Mouse (Mus musculus) granulocyte monocyte progenitor cell, adult 5-6 weeks (primary cell): ENCODE data around the gene Ajap1. TPM values are rescaled to one million over a fixed set of nuclear protein-coding genes. Genes with fewer than 3 reads are reported as not detected.

ENCODE experiments used
- ATAC-seq: replicated peaks from 2 replicates; pipeline ENCODE4 v1.8.0; 2016; ENCODE audit warnings: mild to moderate bottlenecking, moderate TSS enrichment, inconsistent platforms; ENCODE audit not compliant: poor library complexity, severe bottlenecking
- total RNA-seq, 2 experiments: library from RNA; stranded (forward) in 1 of 2; stranded (reverse) in 1 of 2; fragments of 200-712, 200-1000 nt in 1 of 2; fragments of >200 nt in 1 of 2; fragmentation: Nextera tagmentation in 1 of 2; gene quantifications; 2 replicates each; pipeline ENCODE4 v1.2.3; 2014 to 2017

The Ajap1 gene
- not detected in 2 replicates for total RNA-seq (2014; fragmentation: Nextera tagmentation)
- total RNA-seq (2017), result not detected in 2 replicates

DNA sequence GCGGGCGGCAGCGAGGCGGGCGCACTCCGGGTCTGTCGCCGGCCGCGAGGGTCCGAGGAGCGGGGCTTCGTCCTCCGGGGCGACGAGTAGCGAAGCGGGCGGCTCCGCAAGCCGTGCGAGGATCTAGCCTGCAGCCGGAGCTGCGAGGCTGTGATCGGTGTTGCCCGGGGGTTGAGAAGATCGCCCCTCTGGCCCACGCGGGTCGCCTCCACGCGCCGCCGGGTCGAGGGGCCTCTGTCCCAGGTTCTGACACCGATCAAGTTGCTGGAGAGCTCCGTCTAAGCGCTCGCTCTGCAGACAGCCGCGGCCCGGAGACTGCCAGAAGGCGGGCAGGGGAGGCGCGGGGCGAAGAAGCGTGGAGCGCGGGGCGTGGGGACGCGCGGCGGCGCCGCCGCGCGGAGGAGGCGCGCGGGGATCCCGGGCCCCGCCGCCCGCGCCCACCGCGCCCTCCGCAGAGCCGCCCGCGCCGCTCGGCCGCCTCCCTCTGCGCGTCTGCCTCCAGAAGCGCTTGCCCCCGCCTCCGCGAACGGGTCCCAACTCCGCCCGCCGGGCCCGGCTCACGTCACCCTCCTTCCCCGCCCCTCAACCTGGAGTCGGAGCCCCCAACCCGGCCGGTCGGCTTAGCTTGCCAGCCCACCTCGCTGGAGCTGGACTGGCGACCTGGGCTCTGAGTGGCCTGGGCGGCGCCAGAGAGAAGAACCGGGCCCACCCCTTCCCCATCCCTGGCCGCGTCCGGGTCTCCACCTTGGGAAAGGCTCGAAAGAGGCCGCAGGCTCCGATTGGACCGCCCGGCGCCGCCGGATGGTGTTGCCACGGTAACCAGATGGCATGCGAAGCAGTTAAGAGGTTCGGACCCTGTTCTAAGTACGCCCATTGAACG lies at the start of gene Ajap1:
Gene Ajap1 (minus strand): TSS at position 353 of the 880 bp plus-strand sequence.
- no peak; the same call in 1 of the 2 replicates for ATAC-seq

DNA sequence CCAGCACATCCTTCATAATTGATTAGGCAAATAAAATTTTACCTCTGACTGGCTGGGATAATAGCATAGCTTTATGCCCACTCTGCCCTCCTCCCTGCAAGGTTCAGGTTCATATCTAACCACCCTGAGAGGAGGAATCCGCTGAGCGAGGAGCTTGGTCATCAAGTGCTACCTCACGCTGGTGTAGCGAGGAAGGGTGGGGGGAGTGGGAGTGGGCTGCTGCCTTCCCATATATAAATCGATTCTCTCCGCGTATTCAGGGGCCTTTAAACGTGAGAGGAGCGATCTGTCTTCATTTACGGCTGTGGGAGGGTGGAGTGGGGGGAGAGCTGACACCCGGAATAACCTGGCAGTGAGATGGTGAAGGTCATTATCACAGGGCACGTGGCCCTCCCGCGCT lies 47.9 kb upstream of the Ajap1 start:
- ATAC-seq, result no peak

DNA sequence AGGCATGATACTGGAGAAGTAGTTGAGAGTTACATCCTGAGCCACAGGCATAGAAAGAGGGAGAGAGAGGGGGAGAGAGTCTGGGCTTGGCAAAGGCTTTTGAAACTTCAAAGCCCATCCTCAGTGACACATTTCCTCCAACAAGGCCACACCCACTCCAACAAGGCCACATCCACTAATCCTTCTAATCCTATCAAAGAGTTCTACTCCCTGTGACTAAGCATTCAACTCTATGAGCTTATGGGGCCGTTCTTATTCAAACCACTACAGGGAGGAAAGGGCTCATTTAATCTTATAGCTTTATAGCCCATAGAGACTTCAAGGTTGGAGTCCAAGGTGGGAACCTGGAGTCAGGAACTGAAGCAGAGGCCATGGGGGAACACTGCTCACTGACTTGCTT lies 39.0 kb upstream of the Ajap1 start:
- no peak for ATAC-seq

DNA sequence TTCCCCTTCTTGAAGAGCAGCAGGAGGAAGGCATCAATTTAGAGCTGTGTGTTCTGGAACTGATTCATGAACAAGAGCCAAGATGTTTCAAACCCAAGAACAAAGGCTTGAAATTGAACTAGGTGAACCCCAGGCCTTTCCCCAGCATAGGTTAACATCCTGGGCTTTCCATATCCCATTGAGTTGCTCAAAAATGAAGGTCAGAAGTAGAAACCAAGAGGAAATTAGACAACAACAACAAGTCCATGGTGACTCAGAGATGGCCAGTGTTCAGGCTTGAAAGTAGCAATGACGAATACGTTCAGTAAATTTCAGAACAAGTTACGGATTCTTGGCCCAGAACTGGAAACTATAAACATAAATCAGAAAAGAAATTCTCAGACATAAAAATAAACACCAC lies 37.3 kb upstream of the Ajap1 start:
- ATAC-seq, result no peak

DNA sequence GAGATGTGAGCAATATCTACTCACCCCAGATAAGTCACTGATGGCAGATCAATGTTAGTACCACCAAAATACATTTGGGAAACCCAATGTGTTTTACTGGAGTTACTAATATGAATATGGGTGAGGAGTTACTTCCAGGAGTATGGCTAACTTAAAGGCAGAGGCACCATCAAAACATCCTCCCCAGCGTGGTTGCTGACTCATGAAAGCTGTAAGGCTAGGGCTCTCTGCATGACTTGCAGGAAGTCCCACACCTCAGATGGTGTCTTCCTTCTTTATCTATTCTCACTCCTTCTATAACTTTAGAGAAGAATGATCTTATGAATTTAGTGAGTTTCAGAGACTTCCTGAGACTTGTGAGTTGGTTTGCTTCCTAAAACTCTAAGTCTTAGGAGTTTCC lies 36.7 kb upstream of the Ajap1 start:
- no peak for ATAC-seq

DNA sequence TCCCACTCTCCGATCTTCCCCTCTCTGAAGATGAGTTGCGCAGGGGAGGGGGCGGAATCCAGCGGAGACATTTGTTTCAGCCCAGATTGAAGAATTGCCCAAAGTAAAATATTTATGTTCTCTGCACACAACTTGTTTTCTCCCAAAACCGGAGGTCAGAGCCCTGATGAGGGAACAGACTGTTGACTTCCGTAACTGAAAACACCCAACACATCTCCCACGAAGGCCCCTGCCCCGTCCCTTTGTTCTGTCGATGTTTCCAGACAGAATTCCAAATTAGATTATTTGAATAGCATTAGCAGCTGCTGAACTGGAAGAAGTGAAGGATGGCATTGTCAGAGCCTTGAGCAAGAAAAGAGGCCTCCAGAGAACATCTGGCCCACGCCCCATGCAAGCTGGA lies 33.2 kb upstream of the Ajap1 start:
- no peak for ATAC-seq

DNA sequence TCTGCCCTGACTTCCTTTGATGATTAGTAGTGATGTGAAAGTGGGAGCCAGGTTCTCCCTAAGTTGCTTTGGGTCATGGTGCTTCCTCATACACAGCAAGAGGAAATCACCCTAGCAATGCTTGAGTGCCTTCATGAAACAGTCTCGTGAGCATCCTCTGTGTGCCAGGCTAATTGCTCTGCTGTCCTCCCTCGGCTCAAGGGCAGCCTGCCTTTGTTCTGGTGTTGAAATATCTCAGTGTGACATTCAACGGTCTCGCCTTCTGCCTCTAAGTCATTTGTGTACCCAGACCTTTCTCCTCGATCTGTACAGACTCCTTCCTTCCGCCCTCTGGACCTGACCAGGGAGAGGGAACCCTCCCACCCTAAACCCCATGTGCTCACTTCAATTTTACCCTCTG lies 31.5 kb upstream of the Ajap1 start:
- ATAC-seq, result no peak

DNA sequence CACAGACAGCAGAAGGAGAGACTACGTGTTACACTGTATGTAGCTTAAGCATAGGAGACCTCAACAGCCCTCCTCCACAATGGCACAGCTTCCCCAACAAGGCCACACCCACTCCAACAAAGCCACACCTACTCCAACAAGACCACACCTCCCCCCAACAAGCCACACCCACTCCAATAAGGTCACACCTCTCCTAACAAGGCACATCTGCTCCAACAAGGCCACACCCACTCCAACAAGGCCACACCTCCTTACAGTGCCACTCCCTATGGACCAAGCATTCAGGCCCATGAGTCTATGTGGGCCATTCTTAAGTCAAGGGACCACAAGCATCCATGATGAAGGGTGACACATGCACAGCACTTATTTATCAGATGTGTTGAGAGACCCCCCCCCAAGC lies 28.9 kb upstream of the Ajap1 start:
- ATAC-seq, result no peak

DNA sequence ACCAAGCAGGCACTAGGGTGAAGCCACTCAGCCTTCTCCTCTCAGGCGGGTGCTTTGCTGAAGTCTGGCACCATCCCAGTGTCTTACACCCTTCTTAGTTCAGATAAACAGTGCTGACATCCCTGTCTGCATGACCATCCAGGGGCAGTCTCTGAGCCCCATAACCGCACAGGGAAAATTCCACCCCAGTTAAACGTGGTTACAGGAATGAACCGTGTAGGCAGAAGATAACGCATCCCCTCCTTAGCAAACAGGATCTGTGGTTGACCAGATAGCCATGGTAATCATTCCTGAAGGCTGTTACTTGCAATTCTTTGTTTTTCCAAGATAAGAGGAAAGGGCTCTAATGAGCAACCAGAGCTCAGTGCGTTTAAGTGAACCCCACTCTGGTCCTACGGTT lies 19.3 kb upstream of the Ajap1 start:
- ATAC-seq, result no peak

DNA sequence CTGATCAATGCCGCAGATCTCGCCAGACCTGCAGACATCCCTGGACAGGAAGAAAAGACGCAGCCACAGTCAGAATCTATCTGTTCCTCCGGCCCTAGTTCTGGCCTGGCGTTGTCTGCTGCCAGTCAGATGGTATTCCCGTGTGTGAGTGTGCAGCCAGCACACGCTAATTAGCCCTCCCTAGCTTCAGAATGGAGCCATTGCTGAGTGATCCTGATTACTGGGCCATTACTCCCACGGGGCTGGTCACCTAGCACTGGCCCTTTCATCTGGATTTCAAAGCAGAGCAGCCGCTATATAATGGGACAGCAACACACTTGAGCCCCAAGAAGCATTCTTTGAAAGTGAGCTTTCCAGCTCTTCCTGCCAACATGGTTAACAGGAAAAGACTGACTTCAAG lies 9.8 kb upstream of the Ajap1 start:
- ATAC-seq, result no peak

DNA sequence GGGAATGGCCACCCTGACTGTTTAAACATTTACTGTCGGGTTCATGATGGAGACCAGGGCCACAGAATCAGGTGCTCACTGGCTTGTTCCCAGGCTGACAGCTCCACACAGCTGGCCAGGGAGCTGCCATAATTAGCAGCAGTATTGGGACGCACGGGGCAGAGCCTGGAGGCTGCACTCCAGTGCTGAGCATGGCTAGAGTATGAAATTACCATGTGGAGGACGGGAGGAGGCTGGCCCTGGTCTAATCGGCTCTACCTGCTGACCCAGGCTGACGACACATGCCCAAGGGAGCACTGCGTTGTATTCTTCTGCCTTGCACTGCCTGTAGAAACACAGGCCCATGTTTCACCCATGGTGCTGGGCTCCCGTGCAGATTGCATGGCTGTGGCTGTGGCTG lies 6.5 kb upstream of the Ajap1 start:
- no peak for ATAC-seq

DNA sequence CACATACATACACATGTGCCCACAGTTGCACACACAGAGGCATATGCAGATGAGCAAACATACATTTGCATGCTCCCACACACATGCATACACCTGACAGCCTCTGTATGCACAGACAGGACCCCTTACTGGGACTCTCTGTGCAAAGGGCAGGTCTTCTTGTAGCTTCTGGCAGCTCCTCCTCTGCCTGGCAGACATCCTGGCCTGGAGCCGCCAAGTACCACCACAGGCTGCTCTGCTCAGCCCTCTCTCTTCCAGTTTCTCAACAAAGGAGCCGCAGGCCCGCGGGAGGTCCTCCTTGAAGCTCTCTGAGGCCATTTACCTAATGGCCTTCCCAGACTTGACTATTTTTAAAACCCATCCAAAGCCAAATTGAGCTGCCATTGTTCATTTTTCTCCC lies 3.3 kb upstream of the Ajap1 start:
- no peak for ATAC-seq

DNA sequence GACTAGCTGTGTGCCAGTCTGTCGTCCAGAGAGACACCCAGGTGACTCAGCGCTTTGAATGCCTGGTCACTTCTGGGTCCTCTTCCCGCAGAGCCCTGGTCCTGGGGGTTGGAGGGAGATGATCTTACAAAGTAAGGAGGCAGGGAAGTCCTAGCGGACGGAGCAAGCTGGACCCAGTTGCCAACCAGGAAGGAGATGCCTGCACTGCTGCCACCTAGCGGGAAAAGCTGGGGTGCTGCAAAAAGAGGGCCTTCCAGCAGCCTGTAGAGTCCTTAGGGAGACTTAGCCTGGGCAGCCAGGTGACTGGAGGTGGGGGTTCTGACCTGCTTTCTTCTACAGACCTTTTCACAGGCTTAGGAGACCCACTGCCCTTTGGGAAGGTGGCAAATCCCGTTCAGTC lies 1.8 kb upstream of the Ajap1 start:
- no peak for ATAC-seq

DNA sequence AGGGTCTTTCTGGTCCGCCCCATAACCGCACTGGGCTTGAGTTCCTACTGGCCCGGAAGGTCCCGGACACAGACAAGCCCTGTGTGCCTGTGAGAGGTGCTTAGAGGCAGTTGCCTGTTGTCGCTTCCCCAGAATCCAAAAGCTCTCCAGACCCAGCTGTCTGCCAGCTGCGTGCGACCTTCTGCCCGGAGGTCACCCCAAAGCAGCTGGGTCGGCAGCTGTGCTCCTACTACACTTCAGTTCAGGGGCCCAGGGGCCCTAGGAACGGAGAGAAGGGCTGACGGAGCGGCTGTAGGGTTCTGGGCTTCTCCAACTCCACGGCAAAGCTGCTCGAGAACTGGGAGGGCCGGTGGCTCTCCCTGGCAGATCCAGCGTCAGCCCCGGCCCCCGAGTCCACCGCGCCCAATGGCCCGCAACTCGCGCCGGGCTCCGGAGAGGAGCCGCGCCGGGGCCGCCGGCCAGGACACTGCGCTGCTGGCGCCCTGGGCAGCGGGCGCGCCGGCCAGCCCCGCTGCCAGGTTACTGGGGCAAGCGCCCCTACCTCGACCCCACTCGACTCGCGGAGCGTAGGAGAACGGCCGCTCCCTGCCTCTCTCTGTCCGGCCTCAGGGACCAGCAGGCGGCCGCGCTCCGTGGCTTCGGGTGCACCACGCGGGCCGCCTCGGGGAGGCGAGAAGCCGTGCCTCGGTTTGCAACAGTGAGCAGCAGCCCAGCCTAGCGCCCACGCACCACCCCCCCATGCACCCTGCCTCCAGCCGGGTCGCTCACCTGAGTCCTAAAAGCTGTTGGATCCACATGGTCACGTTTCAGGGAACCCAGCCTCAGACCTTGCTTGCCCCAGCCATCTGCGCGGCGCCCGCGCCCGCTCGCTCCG lies 1.0 kb downstream of the Ajap1 start:
- ATAC-seq, result no peak

DNA sequence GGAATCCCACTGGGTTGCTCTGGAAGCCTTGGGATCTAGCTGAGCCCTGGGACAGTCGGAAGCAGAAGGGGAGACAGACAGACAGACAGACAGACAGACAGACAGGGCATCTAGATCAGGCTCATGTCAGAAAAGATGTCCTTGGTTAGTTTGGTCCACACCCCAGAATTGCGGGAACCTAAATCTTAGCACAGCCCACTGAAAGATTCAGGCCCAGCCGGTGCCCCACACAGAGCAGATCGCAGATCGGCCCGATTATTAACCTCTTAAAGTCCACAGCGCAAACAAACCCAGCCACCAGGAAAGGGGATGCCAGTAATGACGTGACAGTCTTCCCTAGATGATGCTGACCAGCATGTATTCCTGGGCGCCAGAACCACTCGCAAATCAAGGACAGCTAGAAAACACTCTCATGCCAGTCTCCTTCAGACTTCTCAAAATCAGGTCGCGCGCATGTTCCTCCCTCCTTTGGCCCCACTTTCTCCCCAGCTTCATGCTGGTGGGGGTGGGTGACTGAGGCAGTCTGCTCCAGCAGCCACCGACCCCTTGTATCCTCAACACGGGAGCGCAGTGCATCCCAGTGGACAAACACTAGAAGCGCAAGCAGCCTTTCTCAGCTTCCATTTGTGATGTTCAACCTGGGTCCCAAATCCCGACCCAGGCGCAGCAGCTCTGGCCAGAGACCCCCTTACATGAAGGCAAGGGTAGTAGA lies 1.9 kb downstream of the Ajap1 start:
- no peak for ATAC-seq

DNA sequence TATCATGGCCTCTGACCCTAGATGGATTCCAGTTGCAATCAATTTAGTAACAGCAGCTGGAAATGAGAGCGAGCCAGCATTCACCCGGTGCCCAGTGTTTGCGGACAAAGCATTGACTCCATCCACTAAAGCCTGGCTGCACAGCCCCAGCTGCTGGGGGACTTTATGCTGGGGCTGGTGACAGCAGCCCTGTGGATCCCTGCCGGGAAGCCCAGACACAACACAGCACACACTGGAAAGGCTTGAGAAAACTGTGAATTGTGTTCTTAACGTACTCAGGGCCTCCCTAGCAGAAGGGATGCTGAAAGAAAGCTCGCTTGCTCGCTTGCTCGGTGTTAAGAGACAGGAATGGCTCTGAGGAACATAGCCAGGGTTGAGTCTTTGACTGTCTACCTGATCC lies 3.5 kb downstream of the Ajap1 start:
- ATAC-seq, result no peak

DNA sequence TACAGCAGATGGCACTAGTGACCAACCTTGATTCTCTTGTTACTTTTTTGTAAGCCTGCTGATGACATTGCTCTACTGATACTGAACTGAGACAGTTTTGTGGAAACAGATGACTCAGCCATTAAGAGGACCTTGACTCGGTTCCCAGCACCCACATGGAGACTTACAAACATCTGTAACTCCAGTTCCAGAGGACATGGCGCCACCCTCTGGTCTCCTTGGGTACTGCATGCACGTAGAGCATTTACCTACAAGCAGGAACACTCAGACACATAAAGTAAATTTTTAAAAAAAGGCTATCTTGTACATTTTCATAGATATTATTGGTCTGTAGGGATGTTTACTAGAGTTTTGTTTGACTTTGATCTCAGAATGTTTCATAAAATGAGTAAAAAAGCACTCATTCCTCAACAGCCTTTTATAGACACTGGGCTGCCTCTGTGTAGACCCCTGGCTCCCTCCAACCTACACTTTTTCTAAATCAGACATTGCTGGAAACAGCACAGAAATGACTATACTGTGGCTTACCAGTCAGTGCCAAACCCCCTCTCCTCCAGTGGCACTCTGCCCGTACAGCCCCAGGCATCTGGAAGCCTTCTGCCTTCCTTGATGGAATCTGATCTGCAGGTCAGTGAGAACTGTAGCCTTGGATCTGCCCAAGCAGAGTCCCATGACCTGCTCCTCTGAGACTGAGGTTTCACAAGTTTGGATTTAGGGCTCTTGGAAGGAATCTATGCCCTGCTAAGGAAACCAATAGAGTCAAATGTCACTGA lies 8.9 kb downstream of the Ajap1 start:
- ATAC-seq, result no peak

DNA sequence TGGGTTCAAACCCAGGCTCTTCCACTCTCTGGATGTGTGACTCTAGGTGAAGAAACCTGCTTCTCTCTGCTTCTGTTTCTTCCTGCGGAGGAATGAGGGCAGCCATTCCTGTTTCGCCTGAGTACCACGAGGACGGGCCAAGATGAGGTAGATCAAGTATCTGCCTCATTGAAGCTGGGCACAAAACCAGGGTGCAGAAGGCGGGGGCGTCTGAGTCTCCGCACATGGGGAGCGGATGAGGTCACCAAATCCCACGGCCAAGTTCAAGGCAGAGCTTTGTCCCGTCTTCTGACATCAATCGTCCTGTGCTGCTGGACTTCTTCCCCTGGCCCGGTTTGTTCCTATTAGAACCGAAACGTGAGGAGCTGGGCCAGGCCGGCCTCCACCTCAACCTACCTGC lies 12.9 kb downstream of the Ajap1 start:
- ATAC-seq, result no peak

DNA sequence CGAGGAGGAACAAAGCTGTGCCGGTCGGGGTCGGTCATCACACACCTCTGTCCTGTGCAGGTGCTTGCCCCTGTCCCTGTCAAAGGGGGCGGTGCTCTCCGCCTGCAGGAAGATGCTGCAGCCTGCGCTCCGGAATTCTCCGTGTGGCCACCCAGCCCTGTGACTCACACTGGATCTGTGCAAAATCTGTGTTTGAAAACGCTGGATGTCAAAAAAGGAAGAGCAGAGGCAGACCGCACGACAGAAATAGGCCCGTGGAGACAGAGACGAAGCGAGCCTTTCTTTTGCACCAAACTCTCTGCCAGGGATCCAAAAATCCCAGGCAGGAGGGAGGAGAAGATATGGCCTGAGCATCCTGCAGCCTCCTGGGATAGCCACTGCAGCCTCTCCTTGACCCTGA lies 22.7 kb downstream of the Ajap1 start:
- no peak for ATAC-seq

DNA sequence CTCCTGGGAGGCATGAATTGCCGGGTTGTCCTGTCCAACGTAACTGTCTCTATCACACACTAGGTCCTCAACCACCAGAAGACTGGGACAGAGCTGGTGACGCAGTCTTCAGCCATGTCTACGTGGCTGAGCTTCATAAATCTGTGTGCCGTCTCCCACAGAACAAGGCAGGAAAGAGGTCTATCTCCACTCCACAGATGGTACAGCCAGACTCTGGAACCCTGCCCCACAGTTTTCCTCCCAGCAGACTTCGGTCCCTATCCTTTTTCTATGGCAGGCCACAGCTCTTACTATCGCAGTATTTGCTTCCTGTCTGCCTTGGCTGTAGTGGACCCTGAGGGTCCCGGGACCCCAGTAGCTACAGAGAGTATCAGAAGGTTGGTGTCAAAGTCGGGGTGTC lies 23.1 kb downstream of the Ajap1 start:
- no peak for ATAC-seq
